Comparison of ENCODE assay signal across 8 mouse cellular contexts in the genomic region with DNA sequence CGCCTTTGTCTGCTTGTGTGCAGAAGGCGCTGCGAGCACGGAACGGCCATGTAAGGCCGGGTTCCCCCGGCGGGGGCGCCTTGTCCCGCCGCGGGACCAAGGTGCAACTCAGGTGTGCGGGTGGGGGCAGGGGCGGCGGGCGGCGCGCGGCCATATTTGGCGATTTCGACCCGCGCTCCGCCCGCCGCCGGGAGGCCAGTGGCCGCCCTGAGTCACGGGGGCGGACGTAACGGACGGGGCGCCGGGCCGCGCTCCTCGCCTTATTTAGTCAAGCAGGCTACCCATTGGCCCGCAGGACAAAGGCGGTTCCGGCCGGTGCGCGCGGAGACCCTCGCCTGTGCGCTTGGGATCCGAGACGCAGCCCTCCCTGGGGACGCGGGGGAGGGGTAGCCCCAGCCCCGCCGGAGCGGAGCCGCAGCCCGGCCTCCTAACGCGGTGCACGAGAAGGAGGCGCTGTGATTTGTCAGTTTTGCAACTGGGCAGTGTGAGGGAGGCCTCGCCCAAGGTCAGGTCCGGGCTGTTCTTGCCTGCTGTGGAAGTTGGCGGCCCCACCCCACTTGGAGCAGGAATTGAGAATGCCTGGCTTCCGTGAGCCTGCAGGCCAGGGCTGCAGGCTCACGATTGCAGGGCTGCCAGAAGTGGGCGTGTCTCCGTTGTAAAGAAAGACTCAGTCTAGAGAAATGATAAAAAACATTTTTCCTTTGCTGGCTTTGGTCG. TPM values are rescaled to one million over a fixed set of nuclear protein-coding genes. Genes with fewer than 3 reads are reported as not detected.
DNase-seq lines count a peak whose midpoint lies in the region; ATAC-seq and TF ChIP-seq lines count a peak whose summit lies in the region.

No protein-coding gene starts in this region.

- peaks cover 18% of the 10 kb centered on the region for H3K36me3 ChIP-seq in forebrain, embryonic 10.5 days (replicated peaks)
- peaks cover 7% of the 10 kb centered on the region for H3K36me3 ChIP-seq in heart, embryonic 16.5 days (ENCODE audit: control insufficient read depth, insufficient read depth)
- peaks cover 7% of the 10 kb centered on the region for H3K36me3 ChIP-seq in liver, postnatal 0 days (replicated peaks; ENCODE audit: insufficient read depth, low read length)
- H3K36me3 ChIP-seq in neural tube, embryonic 13.5 days = peaks cover 13% of the 10 kb centered on the region

- peak; percentile 82 for ATAC-seq in heart, embryonic 16.5 days (replicated peaks; ENCODE audit: extremely low read depth, insufficient read depth, low FRiP score)
- ATAC-seq in liver, postnatal 0 days = peak; percentile 28
- peak; percentile 40 for ATAC-seq in neural tube, embryonic 13.5 days (ENCODE audit: low read depth)

- H3K27ac ChIP-seq in forebrain, embryonic 10.5 days = peak overlapping the region; percentile 100
- peak overlapping the region; percentile 100 for H3K27ac ChIP-seq in heart, embryonic 16.5 days (ENCODE audit: low read length)
- H3K27ac ChIP-seq in liver, postnatal 0 days (ENCODE audit: low read depth) = peak overlapping the region; percentile 99
- peak overlapping the region; percentile 100 for H3K27ac ChIP-seq in neural tube, embryonic 13.5 days (replicated peaks)

- no peak for TF ChIP-seq CTCF in liver, postnatal 0 days (IDR thresholded peaks at IDR 0.05; ENCODE audit: low read depth)

- H3K9me3 ChIP-seq in forebrain, embryonic 10.5 days = no peaks in the 10 kb centered on the region
- no peaks in the 10 kb centered on the region for H3K9me3 ChIP-seq in heart, embryonic 16.5 days (replicated peaks; ENCODE audit: control insufficient read depth, low read length)
- H3K9me3 ChIP-seq in liver, postnatal 0 days (ENCODE audit: low read length) = no peaks in the 10 kb centered on the region
- no peaks in the 10 kb centered on the region for H3K9me3 ChIP-seq in neural tube, embryonic 13.5 days

- H3K4me3 ChIP-seq in forebrain, embryonic 10.5 days = peak overlapping the region; percentile 99
- peak overlapping the region; percentile 98 for H3K4me3 ChIP-seq in heart, embryonic 16.5 days (ENCODE audit: low read length)
- H3K4me3 ChIP-seq in liver, postnatal 0 days (ENCODE audit: low read depth, low read length) = peak overlapping the region; percentile 80
- H3K4me3 ChIP-seq in neural tube, embryonic 13.5 days = peak overlapping the region; percentile 98

- 2% methylated on average over 67 of the region's 68 CpGs for WGBS in forebrain, embryonic 10.5 days
- under 1% methylated on average over 66 of the region's 68 CpGs for WGBS in heart, embryonic 16.5 days
- WGBS in liver, postnatal 0 days (ENCODE audit: insufficient replicate concordance) = 4% methylated on average over 56 of the region's 68 CpGs
- WGBS in neural tube, embryonic 13.5 days = 1% methylated on average over 65 of the region's 68 CpGs

- peak; percentile 86 for DNase-seq in CD4-positive, CD25-positive, alpha-beta regulatory T cell, adult 2 months (ENCODE audit: low read depth, low spot score)
- peak; percentile 86 for DNase-seq in brain, adult 2 months (ENCODE audit: low read depth, low spot score)
- DNase-seq in forebrain, embryonic 10.5 days (ENCODE audit: extremely low spot score, low spot score) = peak; percentile 95
- peak; percentile 94 to 95 for DNase-seq in kidney, postnatal 36 days
- peak; percentile 80 for DNase-seq in liver, postnatal 0 days
- peak; percentile 94 for DNase-seq in testis, postnatal 10 days (ENCODE audit: low spot score)

- H3K9ac ChIP-seq in heart, embryonic 16.5 days (ENCODE audit: low read length) = peak overlapping the region; percentile 100
- H3K9ac ChIP-seq in liver, postnatal 0 days (replicated peaks) = peak overlapping the region; percentile 94
- peak overlapping the region; percentile 100 for H3K9ac ChIP-seq in neural tube, embryonic 13.5 days

- H3K4me2 ChIP-seq in heart, embryonic 16.5 days (ENCODE audit: low read depth, low read length) = peak overlapping the region; percentile 95
- H3K4me2 ChIP-seq in liver, postnatal 0 days (ENCODE audit: low read depth, low read length) = peak overlapping the region; percentile 99
- H3K4me2 ChIP-seq in neural tube, embryonic 13.5 days = peak overlapping the region; percentile 80

- H3K4me1 ChIP-seq in forebrain, embryonic 10.5 days = peaks cover 64% of the 10 kb centered on the region
- peaks cover 38% of the 10 kb centered on the region for H3K4me1 ChIP-seq in heart, embryonic 16.5 days (ENCODE audit: control insufficient read depth, insufficient read depth, low read length)
- H3K4me1 ChIP-seq in liver, postnatal 0 days (ENCODE audit: insufficient read depth) = peaks cover 53% of the 10 kb centered on the region
- peaks cover 54% of the 10 kb centered on the region for H3K4me1 ChIP-seq in neural tube, embryonic 13.5 days (replicated peaks)

- peaks cover 8% of the 10 kb centered on the region; the same call in 1 of the 2 replicates for H3K27me3 ChIP-seq in forebrain, embryonic 10.5 days (ENCODE audit: poor library complexity, severe bottlenecking)
- H3K27me3 ChIP-seq in heart, embryonic 16.5 days (ENCODE audit: control insufficient read depth, insufficient read depth, low read length) = no peaks in the 10 kb centered on the region
- H3K27me3 ChIP-seq in liver, postnatal 0 days (ENCODE audit: insufficient read depth, low read length) = no peaks in the 10 kb centered on the region
- H3K27me3 ChIP-seq in neural tube, embryonic 13.5 days = no peaks in the 10 kb centered on the region; the same call in 1 of the 2 replicates

- TF ChIP-seq EP300 in liver, postnatal 0 days (IDR thresholded peaks at IDR 0.05; ENCODE audit: low read depth) = 0 out of 2 replicates have a peak, but pooled peaks have one; percentile 13

RNA-seq across cellular contexts. Expression of a gene that starts 1.8 kb away (rescaled TPM):
- 2,559 and 2,733 TPM in 2 replicates for polyA plus RNA-seq in forebrain, embryonic 10.5 days (2016; fragmentation: Nextera tagmentation; extraction: Ambion mirVana)
- polyA plus RNA-seq in heart, embryonic 16.5 days (2015; fragmentation: Nextera tagmentation; extraction: Ambion mirVana) = 1,134 and 1,179 TPM in 2 replicates
- 463 and 498 TPM in 2 replicates for polyA plus RNA-seq in liver, postnatal 0 days (2015; fragmentation: Nextera tagmentation; extraction: Ambion mirVana)
- polyA plus RNA-seq in neural tube, embryonic 13.5 days (2015; fragmentation: Nextera tagmentation; extraction: Ambion mirVana) = 3,932 and 3,979 TPM in 2 replicates

RNA-seq across cellular contexts. Expression of a gene that starts 11.2 kb away (rescaled TPM):
- polyA plus RNA-seq in forebrain, embryonic 10.5 days (2016; fragmentation: Nextera tagmentation; extraction: Ambion mirVana) = 0.32 TPM in 1 of 2 replicates, not detected in the other
- polyA plus RNA-seq in heart, embryonic 16.5 days (2015; fragmentation: Nextera tagmentation; extraction: Ambion mirVana) = 0.71 and 0.91 TPM in 2 replicates
- not detected in 2 replicates for polyA plus RNA-seq in liver, postnatal 0 days (2015; fragmentation: Nextera tagmentation; extraction: Ambion mirVana)
- 1.3 and 1.5 TPM in 2 replicates for polyA plus RNA-seq in neural tube, embryonic 13.5 days (2015; fragmentation: Nextera tagmentation; extraction: Ambion mirVana)

RNA-seq across cellular contexts. Expression of a gene that starts 28.4 kb away (rescaled TPM):
- 33.8 and 36.0 TPM in 2 replicates for polyA plus RNA-seq in forebrain, embryonic 10.5 days (2016; fragmentation: Nextera tagmentation; extraction: Ambion mirVana)
- 28.8 and 37.3 TPM in 2 replicates for polyA plus RNA-seq in heart, embryonic 16.5 days (2015; fragmentation: Nextera tagmentation; extraction: Ambion mirVana)
- 5.5 and 5.8 TPM in 2 replicates for polyA plus RNA-seq in liver, postnatal 0 days (2015; fragmentation: Nextera tagmentation; extraction: Ambion mirVana)
- polyA plus RNA-seq in neural tube, embryonic 13.5 days (2015; fragmentation: Nextera tagmentation; extraction: Ambion mirVana) = 53.9 and 59.7 TPM in 2 replicates

Comparison
In these comparisons a context has a peak if more than half of its experiments do, and no peak if none do; other contexts are left out.
1. Peak in every context shown above with its lines: DNase-seq, ATAC-seq, H3K4me3 ChIP-seq and H3K27ac ChIP-seq.
2. ATAC-seq: peak in every context shown above with its lines; median percentile 82 in heart, embryonic 16.5 days; 40 in neural tube, embryonic 13.5 days; 28 in liver, postnatal 0 days.